Comparison of ENCODE assay signal across 14 mouse cellular contexts in genomic region chr7:124914972-124915371, GRCm38 (mm10).
"Had no signal": no experiment of that assay in that cellular context is flagged by ENCODE, and none has a peak within 500 bp of the region (broad histone marks: within the 10 kb centered on the region; RNA-seq: fewer than 3 reads in every experiment).

No protein-coding gene starts in this region.

- H3K4me3 ChIP-seq: layer of hippocampus, adult 2 months; limb, embryonic 12.5 days; liver, embryonic 13.5 days; lung, embryonic 15.5 days; midbrain, embryonic 10.5 days; midbrain, embryonic 15.5 days had no signal

- H3K36me3 ChIP-seq: limb, embryonic 12.5 days; liver, embryonic 13.5 days; lung, embryonic 15.5 days; midbrain, embryonic 10.5 days; midbrain, embryonic 15.5 days had no signal

- H3K27ac ChIP-seq: layer of hippocampus, adult 2 months; limb, embryonic 12.5 days; liver, embryonic 13.5 days; lung, embryonic 15.5 days; midbrain, embryonic 10.5 days; midbrain, embryonic 15.5 days had no signal

- ATAC-seq: liver, postnatal 0 days; midbrain, embryonic 15.5 days had no signal

- H3K9ac ChIP-seq: limb, embryonic 12.5 days; liver, embryonic 13.5 days; liver, postnatal 0 days; lung, embryonic 15.5 days; midbrain, embryonic 15.5 days had no signal

- H3K4me1 ChIP-seq: limb, embryonic 12.5 days; liver, embryonic 13.5 days; lung, embryonic 15.5 days; midbrain, embryonic 15.5 days had no signal

- DNase-seq: kidney, adult 18-20 months; kidney, postnatal 10 days; kidney, postnatal 4 days; liver; liver, embryonic 13.5 days; liver, postnatal 0 days; right cerebral cortex, adult 18-20 months; right cerebral cortex, postnatal 25 days; thymus, postnatal 36 days had no signal

- H3K4me2 ChIP-seq: limb, embryonic 12.5 days; liver, embryonic 13.5 days; lung, embryonic 15.5 days; midbrain, embryonic 15.5 days had no signal

- H3K9me3 ChIP-seq: limb, embryonic 12.5 days; lung, embryonic 15.5 days; midbrain, embryonic 10.5 days; midbrain, embryonic 15.5 days had no signal

- H3K27me3 ChIP-seq: limb, embryonic 12.5 days; liver, embryonic 13.5 days; lung, embryonic 15.5 days; midbrain, embryonic 15.5 days had no signal
